Mouse (Mus musculus): ENCODE measurements around the gene Wdr60.

The Wdr60 gene

GRCm38 (mm10) chr12:116265275-116265674 lies 2.5 kb upstream of the Wdr60 start:
- no peak for DNase-seq

GRCm38 (mm10) chr12:116264756-116265155 lies 1.9 kb upstream of the Wdr60 start:
- DNase-seq: no peak

- no peak for DNase-seq
These were observed 4.5 kb downstream of the Wdr60 start for GRCm38 (mm10) chr12:116258321-116258720.

- DNase-seq: no peak
These were observed 7.2 kb downstream of the Wdr60 start for GRCm38 (mm10) chr12:116255636-116256035.

GRCm38 (mm10) chr12:116254652-116255051 lies 8.2 kb downstream of the Wdr60 start:
- no peak for DNase-seq

GRCm38 (mm10) chr12:116244601-116245000 lies 18.2 kb downstream of the Wdr60 start:
- DNase-seq: no peak

GRCm38 (mm10) chr12:116238803-116239202 lies 24.0 kb downstream of the Wdr60 start:
- DNase-seq: no peak

GRCm38 (mm10) chr12:116238370-116238769 lies 24.5 kb downstream of the Wdr60 start:
- DNase-seq: no peak

GRCm38 (mm10) chr12:116236658-116237057 lies 26.2 kb downstream of the Wdr60 start:
- no peak for DNase-seq

GRCm38 (mm10) chr12:116235356-116235755 lies 27.5 kb downstream of the Wdr60 start:
- peak; percentile 1 for DNase-seq

- no peak for DNase-seq
These were observed 30.8 kb downstream of the Wdr60 start for GRCm38 (mm10) chr12:116232061-116232460.

- DNase-seq: no peak
These were observed 31.2 kb downstream of the Wdr60 start for GRCm38 (mm10) chr12:116231612-116232011.

- no peak for DNase-seq
These were observed 33.4 kb downstream of the Wdr60 start for GRCm38 (mm10) chr12:116229451-116229850.

- DNase-seq: no peak
These were observed 36.3 kb downstream of the Wdr60 start for GRCm38 (mm10) chr12:116226289-116227057.

GRCm38 (mm10) chr12:116223107-116223506 lies 39.7 kb downstream of the Wdr60 start:
- DNase-seq: no peak

- no peak for DNase-seq
These were observed 55.3 kb downstream of the Wdr60 start for GRCm38 (mm10) chr12:116207486-116207885.

GRCm38 (mm10) chr12:116205726-116206125 lies 57.1 kb downstream of the Wdr60 start:
- no peak for DNase-seq

- peak; percentile 71 for DNase-seq
These were observed 60.4 kb downstream of the Wdr60 start for GRCm38 (mm10) chr12:116202176-116202981.

GRCm38 (mm10) chr12:116198791-116199190 lies 64.0 kb downstream of the Wdr60 start:
- no peak for DNase-seq

GRCm38 (mm10) chr12:116196221-116196620 lies 66.6 kb downstream of the Wdr60 start:
- no peak for DNase-seq

GRCm38 (mm10) chr12:116194641-116195040 lies 68.2 kb downstream of the Wdr60 start:
- no peak for DNase-seq

- DNase-seq: no peak
These were observed 68.9 kb downstream of the Wdr60 start for GRCm38 (mm10) chr12:116193952-116194351.

GRCm38 (mm10) chr12:116183212-116183935 lies 79.4 kb downstream of the Wdr60 start:
- DNase-seq: no peak
